Mouse (Mus musculus) midbrain, embryonic 13.5 days (tissue): ENCODE measurements around the gene Zfp354c. TPM values are rescaled to one million over a fixed set of nuclear protein-coding genes. Genes with fewer than 3 reads are reported as not detected.

Experiments
- ATAC-seq: fragments of 200-750 bp; cut with Nextera tagmentation; 2 replicates; pipeline ENCODE4 v1.8.0; 2017; ENCODE audit warnings: mild to moderate bottlenecking, moderate TSS enrichment, moderate library complexity
- H3K27ac ChIP-seq: fragments of 300-500 bp; sonication (generic); 2 replicates; pipeline ENCODE4 v1.5.1; 2015; ENCODE audit warnings: inconsistent platforms, mild to moderate bottlenecking, moderate library complexity
- H3K27me3 ChIP-seq: fragments of 300-500 bp; sonication (generic); 2 replicates; pipeline ENCODE4 v1.6.1; 2015; ENCODE audit warnings: mild to moderate bottlenecking, inconsistent platforms
- H3K36me3 ChIP-seq: fragments of 300-500 bp; sonication (generic); 2 replicates; pipeline ENCODE4 v1.6.1; 2015; ENCODE audit warnings: mild to moderate bottlenecking, inconsistent platforms
- H3K4me1 ChIP-seq: fragments of 300-500 bp; sonication (generic); replicated peaks from 2 replicates; pipeline ENCODE4 v1.6.1; 2015; ENCODE audit warnings: inconsistent platforms
- H3K4me2 ChIP-seq: fragments of 300-500 bp; sonication (generic); replicated peaks from 2 replicates; pipeline ENCODE4 v1.6.1; 2015; ENCODE audit warnings: moderate library complexity, mild to moderate bottlenecking, inconsistent platforms
- H3K4me3 ChIP-seq: fragments of 300-500 bp; sonication (generic); replicated peaks from 2 replicates; pipeline ENCODE4 v1.5.1; 2015; ENCODE audit warnings: mild to moderate bottlenecking, inconsistent platforms
- H3K9ac ChIP-seq: fragments of 300-500 bp; sonication (generic); replicated peaks from 2 replicates; pipeline ENCODE4 v1.6.1; 2015; ENCODE audit warnings: mild to moderate bottlenecking, inconsistent platforms
- H3K9me3 ChIP-seq: fragments of 300-500 bp; sonication (generic); 2 replicates; pipeline ENCODE4 v1.6.1; 2016; ENCODE audit warnings: mild to moderate bottlenecking, inconsistent platforms
- whole genome bisulfite sequencing: fragments of 180-500 bp; shearing (Covaris S2); methylation state at CpG from one replicate; pipeline ENCODE4 v1.1.7; 2015; 5-methylcytosine and 5-hydroxymethylcytosine counted together
- polyA plus RNA-seq: library from polyadenylated mRNA; unstranded; fragments of >200 nt; fragmentation: Nextera tagmentation; extraction: Ambion mirVana; gene quantifications from 2 replicates; pipeline ENCODE4 v1.2.1, GENCODE M21; 2015

Gene Zfp354c
- polyA plus RNA-seq: 54.6 and 55.4 TPM in 2 replicates

DNA sequence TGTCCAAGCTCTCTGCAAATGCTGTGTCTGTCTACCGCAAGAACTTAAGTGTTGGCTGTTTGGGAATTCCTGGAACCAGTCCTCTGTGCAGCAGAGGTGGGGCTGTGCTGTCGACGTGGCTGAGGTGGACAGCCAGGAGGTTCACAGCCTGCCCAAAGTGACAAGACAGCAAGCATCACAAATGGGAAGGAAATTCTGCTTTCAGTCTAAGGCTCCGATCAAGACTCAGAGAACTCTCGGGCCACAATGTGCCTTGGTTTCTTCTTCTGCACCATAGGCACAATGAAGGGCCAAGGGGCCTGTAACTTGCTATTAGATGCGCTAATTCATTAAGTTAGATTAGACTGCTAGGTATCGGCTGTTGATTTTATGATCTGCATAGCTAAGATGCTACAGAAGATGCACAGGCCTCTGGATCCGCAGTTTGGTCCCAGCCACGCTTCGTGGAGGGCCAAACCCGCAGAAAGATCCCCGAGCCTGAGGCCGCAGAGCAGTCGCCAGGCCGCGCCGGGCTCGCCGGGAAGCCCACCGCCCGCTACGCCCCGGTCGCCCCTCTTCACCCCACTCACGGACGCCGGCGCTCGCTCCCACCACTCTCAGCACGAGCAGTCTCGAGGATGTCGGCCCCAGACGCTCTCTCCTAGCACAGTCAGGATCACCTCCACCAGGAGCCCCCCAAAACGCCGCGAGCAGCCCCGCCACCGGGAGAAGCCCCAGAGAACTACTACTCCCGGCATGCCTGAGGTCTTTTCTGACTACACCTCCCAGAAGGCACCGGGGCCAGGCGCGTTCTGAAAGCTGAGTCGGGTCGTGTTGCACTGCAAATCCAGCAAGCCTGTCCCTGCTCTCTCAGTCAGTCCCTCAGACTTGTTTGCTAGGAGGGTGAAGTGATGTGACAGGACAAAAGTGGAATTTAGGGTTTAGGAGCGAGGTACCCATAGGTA lies at the start of gene Zfp354c:
TSS of gene Zfp354c (minus strand) at position 715 of the 944 bp plus-strand sequence.
- Histone ChIP-seq H3K4me3 (peak within 1 kb of the TSS; percentile 61), H3K9me3 (no peaks in the 10 kb centered on the region), H3K9ac (peak within 1 kb of the TSS; percentile 79), H3K36me3 (peaks cover 34% of the 10 kb centered on the region), H3K4me2 (peak within 1 kb of the TSS; percentile 65), H3K27ac (peak within 1 kb of the TSS; percentile 67), H3K4me1 (peaks cover 16% of the 10 kb centered on the region), H3K27me3 (no peaks in the 10 kb centered on the region)
- 2% methylated on average over 43 of the region's 45 CpGs for WGBS
- ATAC-seq: peak; percentile 97

DNA sequence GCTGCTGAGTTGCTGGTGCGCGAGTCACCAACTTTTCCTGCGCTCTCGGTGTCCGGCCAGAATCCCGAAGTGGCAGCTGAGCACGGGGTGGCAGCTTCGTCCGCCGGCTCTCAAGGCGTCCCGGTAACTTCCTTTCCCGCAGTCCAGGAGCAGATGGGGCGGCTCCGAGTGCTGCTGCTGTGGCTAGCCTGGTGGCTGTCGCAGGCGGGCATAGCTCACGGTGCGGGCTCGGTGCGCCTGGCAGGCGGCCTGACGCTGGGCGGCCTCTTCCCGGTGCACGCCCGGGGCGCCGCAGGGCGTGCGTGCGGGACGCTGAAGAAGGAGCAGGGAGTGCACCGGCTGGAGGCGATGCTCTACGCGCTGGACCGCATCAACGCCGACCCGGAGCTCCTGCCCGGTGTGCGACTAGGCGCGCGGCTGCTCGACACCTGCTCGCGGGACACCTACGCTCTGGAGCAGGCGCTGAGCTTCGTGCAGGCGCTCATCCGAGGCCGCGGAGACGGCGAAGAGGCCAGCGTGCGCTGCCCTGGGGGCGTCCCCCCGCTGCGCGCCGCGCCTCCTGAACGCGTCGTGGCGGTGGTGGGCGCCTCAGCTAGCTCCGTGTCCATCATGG lies 23.6 kb upstream of the Zfp354c start:
- Histone ChIP-seq H3K4me3 (peak overlapping the region; percentile 49), H3K9me3 (peaks cover 5% of the 10 kb centered on the region; the same call in 1 of the 2 replicates), H3K4me2 (peak overlapping the region; percentile 93), H3K4me1 (peaks cover 26% of the 10 kb centered on the region), H3K9ac (peak overlapping the region; percentile 65), H3K27me3 (peaks cover 66% of the 10 kb centered on the region), H3K36me3 (no peaks in the 10 kb centered on the region), H3K27ac (no peak overlapping the region)
- WGBS: under 1% methylated on average over 67 of the region's 72 CpGs
- peak; percentile 63 for ATAC-seq

DNA sequence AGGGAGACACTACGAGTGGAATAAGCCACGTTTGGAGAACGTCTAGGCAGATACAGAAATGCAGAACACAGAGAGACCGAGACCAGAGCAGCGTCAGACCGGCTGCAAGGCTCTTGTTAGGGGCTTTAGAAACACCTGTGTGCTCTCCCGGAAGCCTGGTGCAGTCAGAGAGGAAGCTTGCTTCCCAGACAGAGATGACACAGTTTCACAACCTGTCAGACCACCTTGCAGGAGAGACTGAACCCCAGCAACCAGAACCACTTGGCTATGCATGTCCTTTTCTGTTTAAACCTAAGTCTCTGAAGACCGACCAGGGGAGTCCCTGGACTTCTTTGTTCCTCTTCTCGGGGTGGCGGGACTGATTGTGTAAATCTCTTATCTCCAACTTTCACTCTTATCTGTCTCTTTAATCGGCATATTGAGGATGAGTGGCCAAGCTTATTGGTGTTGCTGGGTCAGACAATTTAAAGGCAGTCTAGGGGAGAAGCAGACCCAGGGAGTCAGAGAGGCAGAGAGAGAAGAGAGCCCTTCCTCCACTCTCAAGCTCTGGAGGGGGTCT lies 22.7 kb upstream of the Zfp354c start, which contains the start of gene Grm6:
TSS of gene Grm6 (plus strand) at position 509 of the 559 bp plus-strand sequence.
- Histone ChIP-seq H3K9ac (peak within 1 kb of the TSS; percentile 65), H3K36me3 (no peaks in the 10 kb centered on the region), H3K27me3 (peaks cover 69% of the 10 kb centered on the region), H3K9me3 (peaks cover 5% of the 10 kb centered on the region; the same call in 1 of the 2 replicates), H3K4me1 (peaks cover 26% of the 10 kb centered on the region), H3K4me3 (peak within 1 kb of the TSS; percentile 49), H3K27ac (no peak within 1 kb of the TSS), H3K4me2 (peak within 1 kb of the TSS; percentile 93)
- ATAC-seq: no peak
- WGBS: 2% methylated on average over 11 of the region's 11 CpGs

DNA sequence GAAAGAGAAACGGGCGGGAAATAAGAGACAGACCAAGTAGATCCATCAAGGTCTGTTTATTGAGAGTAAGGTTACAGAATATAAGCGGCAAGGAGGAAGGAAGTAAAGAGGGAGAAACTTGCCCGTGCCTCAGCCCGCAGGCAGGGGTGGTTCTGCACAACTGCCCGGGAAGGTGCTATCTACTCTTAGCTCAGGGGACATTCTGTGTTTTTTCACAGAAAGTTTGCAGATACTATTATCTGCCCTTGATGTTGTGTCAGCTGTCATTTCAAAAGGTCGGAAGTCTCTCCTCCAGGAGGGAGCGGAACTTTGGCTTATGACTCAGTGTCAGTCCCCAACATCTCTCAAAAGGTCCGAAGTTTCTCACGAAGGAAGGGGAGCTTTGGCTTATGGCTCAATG lies 21.8 kb upstream of the Zfp354c start:
- Histone ChIP-seq H3K36me3 (no peaks in the 10 kb centered on the region), H3K4me1 (peaks cover 26% of the 10 kb centered on the region), H3K9me3 (peaks cover 5% of the 10 kb centered on the region; the same call in 1 of the 2 replicates), H3K27me3 (peaks cover 71% of the 10 kb centered on the region), H3K27ac (no peak overlapping the region), H3K4me2 (no peak overlapping the region), H3K9ac (no peak overlapping the region), H3K4me3 (no peak overlapping the region)
- no peak for ATAC-seq
- WGBS: 10% methylated on average over 10 of the region's 10 CpGs

DNA sequence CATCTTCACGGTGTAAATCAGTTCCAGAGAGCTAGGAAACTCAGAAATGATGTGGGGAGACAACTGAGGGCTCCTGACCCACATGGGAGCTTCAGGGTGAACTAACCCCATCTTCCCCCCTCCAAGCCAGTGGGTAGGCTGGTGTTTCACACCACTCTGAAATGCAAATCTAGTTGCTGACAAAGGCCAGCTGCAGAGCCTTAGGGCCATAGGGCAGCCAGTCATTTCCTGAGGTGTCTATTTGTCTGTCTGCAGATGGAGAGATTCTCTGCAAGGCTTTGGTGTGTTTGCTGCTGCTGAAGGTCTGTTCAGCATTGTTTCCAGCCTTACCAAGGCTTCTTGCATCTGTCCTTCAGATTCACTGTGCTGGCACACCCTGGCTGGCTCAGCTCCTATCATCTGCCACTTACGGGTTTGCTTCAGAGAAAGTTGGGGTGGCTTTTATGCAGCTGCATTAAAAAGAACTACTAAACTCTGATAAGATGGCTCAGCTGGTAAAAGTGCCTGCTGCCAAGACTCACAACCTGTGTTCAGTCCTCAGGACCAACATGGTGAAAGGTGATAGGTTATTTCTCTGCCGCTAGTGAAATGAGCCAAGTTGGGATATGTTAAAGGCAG lies 21.1 kb upstream of the Zfp354c start:
- Histone ChIP-seq H3K4me3 (no peak overlapping the region), H3K36me3 (no peaks in the 10 kb centered on the region), H3K9ac (no peak overlapping the region), H3K4me1 (peaks cover 26% of the 10 kb centered on the region), H3K4me2 (no peak overlapping the region), H3K27ac (no peak overlapping the region), H3K27me3 (peaks cover 70% of the 10 kb centered on the region), H3K9me3 (peaks cover 5% of the 10 kb centered on the region; the same call in 1 of the 2 replicates)
- WGBS: 37% methylated on average over 3 of the region's 3 CpGs
- ATAC-seq: no peak

DNA sequence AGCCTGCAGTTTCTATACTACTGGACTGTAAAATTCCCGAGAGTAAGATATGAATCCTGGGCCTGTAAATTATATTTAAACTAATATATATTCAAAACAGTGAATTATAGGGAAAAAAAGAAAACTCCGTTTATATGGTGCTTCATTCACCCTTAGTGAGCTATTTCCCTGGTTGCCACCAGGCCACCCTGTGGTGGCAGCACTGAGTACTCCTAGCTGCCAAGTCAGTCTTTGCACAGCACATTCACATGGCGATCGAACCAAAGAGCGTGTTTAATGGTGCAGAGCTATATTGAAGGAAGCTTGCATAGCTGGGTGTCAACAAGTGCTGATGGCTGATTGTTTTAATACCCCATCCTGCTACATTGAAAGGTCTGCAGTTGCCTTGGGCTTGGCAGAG lies 19.5 kb upstream of the Zfp354c start:
- 71% methylated on average over 5 of the region's 5 CpGs for WGBS
- H3K27ac ChIP-seq: no peak overlapping the region
- H3K4me2 ChIP-seq: no peak overlapping the region
- H3K4me1 ChIP-seq: peaks cover 26% of the 10 kb centered on the region
- H3K9me3 ChIP-seq: peaks cover 5% of the 10 kb centered on the region; the same call in 1 of the 2 replicates
- ATAC-seq: no peak
- peaks cover 54% of the 10 kb centered on the region for H3K27me3 ChIP-seq
- no peaks in the 10 kb centered on the region for H3K36me3 ChIP-seq
- H3K9ac ChIP-seq: no peak overlapping the region
- no peak overlapping the region for H3K4me3 ChIP-seq

DNA sequence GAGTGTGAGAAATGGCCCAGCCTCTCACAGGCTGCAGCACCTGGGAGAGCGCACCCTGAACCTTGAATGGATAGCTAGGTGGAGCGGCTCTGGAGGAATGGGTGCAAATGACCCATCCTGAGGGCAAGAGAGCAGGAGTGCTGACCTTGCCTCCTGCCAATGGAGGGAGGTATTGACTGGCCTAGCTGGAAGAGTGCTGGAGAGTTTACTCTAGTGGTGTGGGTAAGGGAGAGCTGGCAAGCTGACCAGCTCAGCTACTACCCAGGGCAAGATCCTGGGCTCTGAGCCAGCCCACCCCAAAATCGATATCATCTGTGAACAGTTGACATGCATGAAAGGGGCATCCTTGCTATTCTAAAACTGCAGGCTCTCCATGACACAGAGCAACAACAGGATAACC lies 18.4 kb upstream of the Zfp354c start:
- ATAC-seq: no peak
- Histone ChIP-seq H3K9me3 (peaks cover 5% of the 10 kb centered on the region; the same call in 1 of the 2 replicates), H3K4me3 (no peak overlapping the region), H3K27ac (no peak overlapping the region), H3K36me3 (no peaks in the 10 kb centered on the region), H3K4me1 (peaks cover 19% of the 10 kb centered on the region), H3K9ac (no peak overlapping the region), H3K27me3 (peaks cover 43% of the 10 kb centered on the region), H3K4me2 (no peak overlapping the region)
- WGBS: 97% methylated on average over 3 of the region's 3 CpGs

DNA sequence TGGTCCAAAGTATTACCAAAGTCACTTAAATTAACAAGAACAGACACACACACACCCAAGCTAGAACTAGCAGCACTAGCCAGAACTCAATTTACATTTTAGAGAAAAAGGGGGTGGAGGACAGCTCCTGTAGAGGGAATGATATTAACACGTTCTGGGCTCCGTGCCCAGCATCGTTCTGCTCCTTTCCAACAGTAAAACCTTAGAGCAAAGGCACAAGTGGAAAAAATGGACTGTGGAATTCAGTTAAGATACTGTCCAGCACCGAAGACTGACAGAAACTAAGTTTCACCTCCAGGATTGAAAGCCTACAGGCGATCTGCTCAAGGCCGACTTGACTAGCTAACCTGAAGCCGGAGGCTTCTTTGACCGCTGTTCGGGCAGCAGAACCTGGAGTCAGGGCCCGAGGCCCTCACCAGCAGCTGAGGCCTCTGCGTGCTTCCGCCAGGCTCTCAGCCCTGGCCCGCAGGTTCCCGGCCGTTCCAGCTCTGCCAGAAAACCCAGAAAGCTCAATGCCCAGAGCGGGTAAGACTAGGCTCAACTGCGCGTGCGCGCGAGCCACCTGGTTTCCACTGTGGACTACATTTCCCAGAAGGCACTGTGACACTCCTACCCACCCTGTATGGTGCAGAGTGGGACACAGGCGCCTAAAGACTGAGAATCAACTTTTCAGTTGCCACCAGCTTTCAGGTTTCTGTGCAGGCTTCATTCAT lies 13.7 kb upstream of the Zfp354c start, which contains the start of gene Zfp879:
TSS of gene Zfp879 (minus strand) at position 530 of the 713 bp plus-strand sequence.
- H3K4me1 ChIP-seq: peaks cover 6% of the 10 kb centered on the region; the same call in 1 of the 2 replicates
- 26% methylated on average over 22 of the region's 22 CpGs for WGBS

DNA sequence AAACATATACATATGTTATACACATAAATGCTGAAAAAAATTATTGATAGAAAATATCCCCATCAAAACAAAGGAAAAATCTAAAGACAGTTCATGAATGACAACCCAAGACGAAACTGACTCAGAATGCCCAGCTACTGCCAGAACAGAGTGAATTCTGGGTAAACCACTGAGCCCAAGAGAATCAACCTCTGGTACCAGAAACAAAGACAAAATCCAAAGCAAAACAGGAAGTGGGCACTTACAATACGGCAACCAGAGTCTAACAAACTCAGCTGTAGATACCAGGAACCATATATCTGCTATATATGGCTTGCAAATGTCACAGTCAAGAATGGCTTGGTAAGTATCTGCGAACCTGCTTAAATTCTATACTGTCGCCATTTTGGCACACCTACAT lies 8.2 kb upstream of the Zfp354c start:
- no peak for ATAC-seq
- 87% methylated on average over 4 of the region's 4 CpGs for WGBS
- Histone ChIP-seq H3K27me3 (no peaks in the 10 kb centered on the region), H3K9ac (no peak overlapping the region), H3K36me3 (peaks cover 15% of the 10 kb centered on the region), H3K4me2 (no peak overlapping the region), H3K4me1 (peaks cover under 1% of the 10 kb centered on the region; the same call in 1 of the 2 replicates), H3K4me3 (no peak overlapping the region), H3K27ac (no peak overlapping the region), H3K9me3 (peaks cover 11% of the 10 kb centered on the region; the same call in 1 of the 2 replicates)

More for the DNA sequence above, 13.7 kb upstream of the Zfp354c start, which contains the start of gene Zfp879:
- H3K27ac ChIP-seq: peak within 1 kb of the TSS; percentile 73
- peak; percentile 98 for ATAC-seq
- H3K9me3 ChIP-seq: no peaks in the 10 kb centered on the region
- no peaks in the 10 kb centered on the region for H3K36me3 ChIP-seq
- H3K4me3 ChIP-seq: peak within 1 kb of the TSS; percentile 47
- 0 out of 2 replicates have a peak, but pooled peaks cover 5% of the 10 kb centered on the region for H3K27me3 ChIP-seq
- peak within 1 kb of the TSS; percentile 74 for H3K9ac ChIP-seq
- peak within 1 kb of the TSS; percentile 65 for H3K4me2 ChIP-seq

DNA sequence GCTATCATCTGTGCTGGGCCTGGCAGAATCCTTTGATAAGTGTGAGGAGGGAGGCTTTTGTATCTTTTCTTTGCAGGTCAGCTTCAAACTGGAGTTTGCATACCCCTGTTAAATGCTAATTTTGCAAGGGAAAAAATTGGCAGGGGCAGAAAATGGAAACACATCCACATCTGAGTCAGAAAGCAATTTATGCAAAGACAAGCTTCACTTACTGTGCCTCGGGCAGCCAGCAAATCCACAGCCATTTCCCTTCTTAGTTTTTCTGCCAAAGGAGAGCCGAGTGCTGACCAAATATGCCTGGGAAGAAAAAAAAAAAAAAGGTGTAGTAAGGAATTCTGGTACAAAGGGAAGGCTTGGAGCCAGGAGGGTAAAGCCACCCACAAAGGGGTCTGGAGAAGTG lies 1.3 kb downstream of the Zfp354c start:
- Histone ChIP-seq H3K27ac (no peak overlapping the region), H3K9me3 (no peaks in the 10 kb centered on the region), H3K9ac (peak overlapping the region; percentile 79), H3K4me1 (peaks cover 16% of the 10 kb centered on the region), H3K4me3 (peak overlapping the region; percentile 61), H3K27me3 (no peaks in the 10 kb centered on the region), H3K36me3 (peaks cover 43% of the 10 kb centered on the region), H3K4me2 (peak overlapping the region; percentile 65)
- 60% methylated on average over 2 of the region's 2 CpGs for WGBS
- ATAC-seq: no peak

DNA sequence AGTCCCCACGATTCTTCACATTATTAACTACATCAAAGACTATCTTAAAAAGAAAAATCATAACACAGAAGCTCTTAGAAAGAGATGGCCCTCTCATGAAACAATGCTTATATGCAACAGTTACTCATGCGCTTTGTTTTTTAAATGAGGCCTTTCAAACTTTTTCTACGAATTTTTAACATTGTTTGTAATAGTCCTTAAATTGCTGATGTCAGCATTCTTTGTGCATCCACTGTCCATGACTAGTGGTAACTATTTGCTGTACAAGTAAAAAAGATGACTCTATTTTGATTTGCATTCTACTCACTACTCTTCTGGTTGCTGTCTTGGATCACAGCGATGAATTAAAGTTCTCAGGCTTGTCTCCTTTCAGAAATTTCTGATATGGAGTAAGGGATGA lies 13.3 kb downstream of the Zfp354c start:
- Histone ChIP-seq H3K4me2 (no peak overlapping the region), H3K27me3 (no peaks in the 10 kb centered on the region), H3K36me3 (peaks cover 97% of the 10 kb centered on the region), H3K4me3 (no peak overlapping the region), H3K27ac (no peak overlapping the region), H3K9ac (no peak overlapping the region), H3K4me1 (no peaks in the 10 kb centered on the region), H3K9me3 (peaks cover 52% of the 10 kb centered on the region)
- ATAC-seq: no peak
- WGBS: 96% methylated on average over 4 of the region's 4 CpGs
